Mouse (Mus musculus): ENCODE results near the gene Pogz.

Pogz gene

GRCm38 (mm10) chr3:94837183-94837890, at the start of gene Pogz:
Gene Pogz (plus strand): TSS chr3:94837567.
- peak; percentile 94 to 97 for DNase-seq (ENCODE audit: low spot score in 2 of 2)

GRCm38 (mm10) chr3:94789071-94789470, 48.3 kb upstream of the Pogz start:
- no peak for DNase-seq (ENCODE audit: low spot score in 2 of 2)

DNA sequence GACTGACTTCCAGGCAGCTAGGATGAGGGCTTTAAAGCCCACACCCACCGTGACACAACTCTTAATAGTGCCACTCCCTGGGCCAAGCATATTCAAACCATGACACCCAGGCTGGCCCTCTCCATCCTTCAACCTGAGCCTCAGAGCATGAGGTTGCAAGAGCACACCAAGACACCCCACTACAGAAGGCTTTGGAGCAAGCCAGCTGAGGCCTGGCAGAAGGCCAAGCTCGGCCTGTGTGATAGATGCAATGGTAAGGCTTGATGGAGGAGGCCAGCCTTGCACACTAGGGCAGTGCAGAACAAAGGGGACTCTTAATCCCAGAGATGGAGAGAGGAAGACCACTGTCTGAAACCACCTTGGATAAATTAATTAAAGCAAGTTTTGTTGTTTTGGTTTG, 47.9 kb upstream of the Pogz start:
- DNase-seq (ENCODE audit: low spot score in 2 of 2): no peak

- DNase-seq (ENCODE audit: low spot score in 2 of 2): no peak
Measured at GRCm38 (mm10) chr3:94792258-94792657, 45.1 kb upstream of the Pogz start.

DNA sequence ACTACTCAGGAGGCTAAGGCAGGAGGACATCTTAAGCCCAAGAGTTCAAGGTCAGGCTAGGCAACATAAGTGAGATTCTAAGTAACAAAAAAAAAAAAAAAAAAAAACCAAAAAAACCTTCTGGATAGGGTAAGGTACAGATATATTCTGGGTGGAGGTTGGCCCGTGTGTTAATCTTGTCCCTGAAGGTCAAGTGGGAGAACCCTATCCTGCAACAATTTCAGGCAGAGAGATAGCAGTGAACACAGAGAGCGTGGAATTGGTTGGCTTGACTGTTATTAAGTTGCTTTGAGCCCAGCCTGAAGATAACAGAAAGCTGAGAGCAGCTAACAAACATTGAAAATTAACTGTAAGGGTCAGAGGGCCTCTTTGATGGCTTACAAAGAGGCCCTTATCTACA, 43.7 kb upstream of the Pogz start:
- DNase-seq (ENCODE audit: low spot score in 2 of 2): no peak

GRCm38 (mm10) chr3:94794359-94794758, 43.0 kb upstream of the Pogz start:
- no peak for DNase-seq (ENCODE audit: low spot score in 2 of 2)

GRCm38 (mm10) chr3:94795596-94796140, 41.7 kb upstream of the Pogz start:
- DNase-seq (ENCODE audit: low spot score in 2 of 2): no peak

- no peak for DNase-seq (ENCODE audit: low spot score in 2 of 2)
Measured at GRCm38 (mm10) chr3:94796181-94796580, 41.2 kb upstream of the Pogz start.

DNA sequence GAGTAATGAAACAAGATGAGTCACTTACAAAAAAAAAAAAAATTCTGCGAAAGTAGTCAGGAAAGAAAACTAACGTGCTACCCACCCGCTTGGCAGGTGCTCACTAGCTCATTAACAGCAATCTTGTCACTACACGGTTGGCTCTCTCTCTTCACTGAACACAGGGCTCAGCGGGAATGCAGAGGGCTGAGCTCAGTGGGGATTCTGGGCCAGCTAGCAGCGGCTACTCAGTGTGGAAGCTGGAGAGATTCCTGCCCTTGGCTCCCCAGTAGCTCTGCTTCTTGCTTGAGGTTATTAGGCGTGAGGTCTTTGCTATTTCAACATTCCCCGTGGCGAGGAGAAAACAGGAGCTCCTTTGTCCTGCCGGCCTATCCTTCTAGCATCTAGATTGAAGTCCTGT, 33.2 kb upstream of the Pogz start:
- no peak for DNase-seq (ENCODE audit: low spot score in 2 of 2)

- DNase-seq (ENCODE audit: low spot score in 2 of 2): no peak
Measured at GRCm38 (mm10) chr3:94804976-94805375, 32.4 kb upstream of the Pogz start.

- DNase-seq (ENCODE audit: low spot score in 2 of 2): no peak
Measured at GRCm38 (mm10) chr3:94808296-94808695, 29.1 kb upstream of the Pogz start.

DNA sequence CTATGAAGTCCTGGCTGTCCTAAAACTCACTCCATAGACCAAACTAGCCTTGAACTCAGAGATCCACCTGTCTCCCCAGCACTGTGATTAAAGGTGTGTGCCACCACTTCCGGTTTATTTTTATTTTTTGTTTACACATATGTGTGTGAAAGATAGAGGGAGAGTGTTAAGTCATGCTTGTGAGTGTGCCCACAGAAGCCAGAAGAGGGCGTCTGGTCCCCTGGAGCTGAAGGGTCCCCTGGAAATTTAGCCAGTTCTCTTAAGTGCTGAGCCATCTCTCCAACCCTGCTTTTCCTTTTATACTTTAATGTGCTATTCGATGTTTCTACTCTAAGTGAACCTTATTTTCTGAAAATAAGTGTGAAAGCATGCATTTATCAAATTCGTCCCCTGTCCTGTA, 25.7 kb upstream of the Pogz start:
- no peak for DNase-seq (ENCODE audit: low spot score in 2 of 2)

DNA sequence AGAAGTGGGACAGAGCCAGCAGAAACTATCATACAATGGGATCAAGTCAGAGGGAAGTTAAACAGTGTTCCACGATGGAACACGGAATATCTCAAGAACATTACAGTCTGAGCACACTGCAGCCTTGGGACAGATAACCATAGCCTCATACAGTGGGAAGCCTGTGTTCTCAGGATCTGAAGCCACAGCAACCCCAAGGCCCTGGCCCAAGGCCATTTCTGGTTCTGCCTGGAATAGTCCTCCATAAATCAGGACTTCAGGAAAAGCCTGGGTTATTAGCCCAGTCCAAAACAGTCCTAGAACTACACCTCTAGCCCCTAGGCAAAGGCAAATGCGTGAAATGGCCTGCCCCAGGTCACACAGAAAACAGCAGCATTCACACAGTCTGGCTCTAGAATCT, 23.7 kb upstream of the Pogz start:
- DNase-seq (ENCODE audit: low spot score in 2 of 2): peak in 1 of 2 experiments; percentile 41

DNA sequence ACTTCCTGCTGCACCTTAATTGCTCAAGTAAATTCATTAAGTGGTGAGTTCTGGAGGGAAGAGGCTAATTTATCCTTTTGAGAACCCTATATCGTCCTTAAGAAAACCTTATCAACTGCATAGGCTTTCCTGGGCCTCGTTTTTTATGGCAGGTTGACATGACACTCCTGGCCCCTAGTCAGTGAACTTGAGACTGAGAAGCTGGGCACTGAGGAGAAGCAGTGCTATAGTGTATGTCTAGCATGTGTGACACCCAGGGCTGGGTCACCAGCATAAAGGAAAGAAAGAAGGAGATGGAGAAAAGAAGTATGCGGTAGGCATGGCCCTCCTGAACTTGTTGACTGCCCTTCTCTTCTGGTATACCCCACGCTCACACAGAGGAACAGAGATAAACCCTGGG, 23.3 kb upstream of the Pogz start:
- no peak for DNase-seq (ENCODE audit: low spot score in 2 of 2)

- no peak for DNase-seq (ENCODE audit: low spot score in 2 of 2)
Measured at GRCm38 (mm10) chr3:94814663-94815062, 22.7 kb upstream of the Pogz start.

DNA sequence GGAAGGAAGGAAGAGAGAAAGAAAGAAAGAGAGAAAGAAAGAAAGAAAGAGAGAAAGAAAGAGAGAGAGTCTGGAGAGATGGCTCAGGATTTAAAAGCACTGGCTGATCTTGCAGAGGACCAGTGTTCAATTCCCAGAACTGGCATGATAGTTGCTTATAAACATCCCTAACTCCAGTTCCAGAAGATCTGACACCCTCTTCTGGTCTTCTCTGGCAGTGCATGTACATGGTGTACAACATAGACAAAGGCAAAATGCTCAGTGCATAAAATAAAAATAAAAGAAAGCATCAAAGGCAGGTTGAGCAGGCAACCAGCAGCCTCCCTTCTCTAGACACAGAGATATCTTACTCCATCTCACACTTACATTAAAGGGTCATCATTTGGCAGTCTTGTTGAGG, 21.8 kb upstream of the Pogz start:
- DNase-seq (ENCODE audit: low spot score in 2 of 2): no peak

GRCm38 (mm10) chr3:94817731-94818130, 19.6 kb upstream of the Pogz start:
- DNase-seq (ENCODE audit: low spot score in 2 of 2): no peak

GRCm38 (mm10) chr3:94819452-94820425, 17.6 kb upstream of the Pogz start:
- no peak for DNase-seq (ENCODE audit: low spot score in 2 of 2)

GRCm38 (mm10) chr3:94821008-94821638, 16.2 kb upstream of the Pogz start:
- peak; percentile 50 to 64 for DNase-seq (ENCODE audit: low spot score in 2 of 2)

DNA sequence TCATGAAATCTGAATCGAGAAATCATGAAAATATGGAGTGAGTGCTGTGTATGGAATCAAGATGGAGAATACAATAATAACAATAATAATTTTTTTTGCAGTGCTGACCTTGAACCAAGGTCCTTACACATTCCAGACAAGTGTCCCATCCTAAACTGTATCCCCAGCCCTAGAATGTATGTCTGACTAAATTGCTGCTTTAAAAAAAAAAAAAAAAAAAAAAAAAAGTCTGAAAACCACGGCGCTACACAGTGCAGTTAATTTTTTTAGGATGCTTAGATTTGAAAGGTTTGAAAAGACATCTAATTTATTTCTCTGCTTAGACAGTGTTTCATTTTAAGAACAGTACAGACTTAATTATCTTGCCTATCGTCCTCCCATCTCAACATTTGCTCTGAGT, 15.3 kb upstream of the Pogz start:
- no peak for DNase-seq (ENCODE audit: low spot score in 2 of 2)

DNA sequence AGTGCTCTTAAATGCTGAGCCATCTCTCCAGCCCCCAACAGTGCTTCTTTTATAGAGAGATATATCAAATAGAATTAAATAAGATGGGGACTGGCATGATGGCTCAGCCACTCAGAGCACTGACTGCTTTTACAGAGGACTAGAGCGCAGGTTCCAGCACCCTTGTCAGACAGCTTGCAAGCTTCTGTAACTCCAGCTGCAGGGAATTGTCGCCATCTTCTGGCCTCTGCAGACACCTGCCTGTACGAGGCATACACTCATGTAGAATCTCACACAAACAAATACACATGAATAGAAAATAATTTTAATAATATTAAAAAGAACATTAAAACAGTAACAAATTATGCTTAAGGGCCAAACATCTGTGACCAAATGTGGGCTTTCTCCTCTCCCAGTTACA, 13.3 kb upstream of the Pogz start:
- DNase-seq (ENCODE audit: low spot score in 2 of 2): no peak

GRCm38 (mm10) chr3:94832100-94832499, 5.3 kb upstream of the Pogz start:
- no peak for DNase-seq (ENCODE audit: low spot score in 2 of 2)
